Mouse (Mus musculus): ENCODE data around the gene Golgb1. TPM values are rescaled to one million over a fixed set of nuclear protein-coding genes. Genes with fewer than 3 reads are reported as not detected.

Gene Golgb1
- total and polyA plus RNA-seq, 3 experiments, result 11.0 to 39.3 (median 30.0) TPM

DNA sequence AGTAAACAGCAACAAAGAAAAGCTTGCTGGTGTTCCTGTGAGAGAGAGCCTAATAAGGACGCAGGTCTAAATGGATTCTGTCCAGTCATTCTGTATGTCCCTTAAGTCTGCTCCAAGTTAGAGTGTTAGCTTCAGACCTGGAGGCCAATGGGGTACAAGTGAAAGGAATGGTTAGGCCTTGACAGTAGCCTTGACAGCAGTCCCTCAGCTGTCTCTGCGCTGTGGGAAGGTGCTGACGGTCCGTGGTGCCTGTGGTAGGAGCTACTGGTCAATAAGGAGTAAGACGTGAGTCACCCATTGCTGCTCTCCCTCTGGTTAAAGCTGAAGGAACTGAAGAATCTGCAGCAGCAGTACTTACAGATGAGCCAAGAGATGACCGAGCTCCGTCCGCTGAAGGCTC is 49.4 kb downstream of the Golgb1 start:
- no peak for TF ChIP-seq GATA1 (IDR thresholded peaks at IDR 0.05; ENCODE audit: borderline replicate concordance, low read length)
- TF ChIP-seq POLR2AphosphoS5 (IDR thresholded peaks at IDR 0.05; ENCODE audit: insufficient replicate concordance, low read depth, low read length), result no peak
- TF ChIP-seq TAL1 (conservative IDR thresholded peaks at IDR 0.05; ENCODE audit: low read depth, low read length), result no peak
- no peak for TF ChIP-seq CTCF (IDR thresholded peaks at IDR 0.05; ENCODE audit: low read depth, low read length)
- TF ChIP-seq GATA2 (IDR thresholded peaks at IDR 0.05; ENCODE audit: borderline replicate concordance, low read depth, low read length), result no peak
- H3K36me3 ChIP-seq (replicated peaks), result peaks cover 90% of the 10 kb centered on the region
- H3K4me1 ChIP-seq (ENCODE audit: insufficient read depth, low read depth, low read length), result peaks cover 8% of the 10 kb centered on the region
- no peaks in the 10 kb centered on the region for H3K27me3 ChIP-seq (ENCODE audit: insufficient read depth, low read length)
- H3K9me3 ChIP-seq (replicated peaks), result no peaks in the 10 kb centered on the region
- no peak overlapping the region for H3K4me3 ChIP-seq (ENCODE audit: low read depth, low read length)
- ATAC-seq (ENCODE audit: extremely low read depth, insufficient number of reproducible peaks, low FRiP score, poor library complexity, severe bottlenecking) (no peak), DNase-seq (ENCODE audit: low spot score) (no peak)

GRCm38 (mm10) chr16:36925351-36925750 is 50.4 kb downstream of the Golgb1 start:
- Histone ChIP-seq H3K9me3 (replicated peaks) (no peaks in the 10 kb centered on the region), H3K4me3 (ENCODE audit: low read depth, low read length) (no peak overlapping the region), H3K27me3 (ENCODE audit: insufficient read depth, low read length) (no peaks in the 10 kb centered on the region), H3K4me1 (ENCODE audit: insufficient read depth, low read depth, low read length) (peaks cover 4% of the 10 kb centered on the region; the same call in 1 of the 2 replicates), H3K36me3 (replicated peaks) (peaks cover 92% of the 10 kb centered on the region)
- TF ChIP-seq POLR2AphosphoS5 (IDR thresholded peaks at IDR 0.05; ENCODE audit: insufficient replicate concordance, low read depth, low read length), result no peak
- no peak for TF ChIP-seq CTCF (IDR thresholded peaks at IDR 0.05; ENCODE audit: low read depth, low read length)
- no peak for TF ChIP-seq GATA2 (IDR thresholded peaks at IDR 0.05; ENCODE audit: borderline replicate concordance, low read depth, low read length)
- TF ChIP-seq GATA1 (IDR thresholded peaks at IDR 0.05; ENCODE audit: borderline replicate concordance, low read length), result no peak
- no peak for TF ChIP-seq TAL1 (conservative IDR thresholded peaks at IDR 0.05; ENCODE audit: low read depth, low read length)
- ATAC-seq (ENCODE audit: extremely low read depth, insufficient number of reproducible peaks, low FRiP score, poor library complexity, severe bottlenecking) (no peak), DNase-seq (ENCODE audit: low spot score) (no peak)

DNA sequence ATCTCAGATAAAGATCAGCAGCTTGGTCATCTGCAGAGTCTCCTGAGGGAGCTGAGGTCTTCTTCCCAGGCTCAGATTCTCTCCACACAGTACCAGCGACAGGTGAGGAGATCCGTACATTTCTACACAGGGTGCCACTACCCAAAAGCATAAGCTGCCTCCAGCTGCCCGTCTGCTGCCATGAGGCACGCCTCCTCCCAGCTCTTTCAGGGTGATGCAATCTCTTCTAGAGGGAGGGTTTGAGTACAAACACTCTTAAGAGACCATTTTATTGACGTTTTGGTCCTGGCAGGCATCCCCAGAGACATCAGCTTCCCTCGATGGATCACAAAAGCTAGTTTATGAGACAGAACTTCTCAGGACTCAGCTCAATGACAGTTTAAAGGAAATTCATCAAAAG is 50.9 kb downstream of the Golgb1 start:
- DNase-seq (ENCODE audit: low spot score) (no peak), ATAC-seq (ENCODE audit: extremely low read depth, insufficient number of reproducible peaks, low FRiP score, poor library complexity, severe bottlenecking) (no peak)
- Histone ChIP-seq H3K36me3 (replicated peaks) (peaks cover 93% of the 10 kb centered on the region), H3K4me3 (ENCODE audit: low read depth, low read length) (no peak overlapping the region), H3K4me1 (ENCODE audit: insufficient read depth, low read depth, low read length) (peaks cover 4% of the 10 kb centered on the region; the same call in 1 of the 2 replicates), H3K27me3 (ENCODE audit: insufficient read depth, low read length) (no peaks in the 10 kb centered on the region), H3K9me3 (replicated peaks) (no peaks in the 10 kb centered on the region)
- no peak for TF ChIP-seq CTCF (IDR thresholded peaks at IDR 0.05; ENCODE audit: low read depth, low read length)
- no peak for TF ChIP-seq GATA1 (IDR thresholded peaks at IDR 0.05; ENCODE audit: borderline replicate concordance, low read length)

- Histone ChIP-seq H3K36me3 (replicated peaks) (peaks cover 94% of the 10 kb centered on the region), H3K9me3 (replicated peaks) (no peaks in the 10 kb centered on the region), H3K4me1 (ENCODE audit: insufficient read depth, low read depth, low read length) (peaks cover 2% of the 10 kb centered on the region; the same call in 1 of the 2 replicates), H3K27me3 (ENCODE audit: insufficient read depth, low read length) (no peaks in the 10 kb centered on the region), H3K4me3 (ENCODE audit: low read depth, low read length) (no peak overlapping the region)
- no peak for TF ChIP-seq TAL1 (conservative IDR thresholded peaks at IDR 0.05; ENCODE audit: low read depth, low read length)
- no peak for TF ChIP-seq CTCF (IDR thresholded peaks at IDR 0.05; ENCODE audit: low read depth, low read length)
- no peak for TF ChIP-seq GATA1 (IDR thresholded peaks at IDR 0.05; ENCODE audit: borderline replicate concordance, low read length)
- TF ChIP-seq POLR2AphosphoS5 (IDR thresholded peaks at IDR 0.05; ENCODE audit: insufficient replicate concordance, low read depth, low read length), result no peak
- no peak for TF ChIP-seq GATA2 (IDR thresholded peaks at IDR 0.05; ENCODE audit: borderline replicate concordance, low read depth, low read length)
- ATAC-seq (ENCODE audit: extremely low read depth, insufficient number of reproducible peaks, low FRiP score, poor library complexity, severe bottlenecking) (no peak), DNase-seq (ENCODE audit: low spot score) (no peak)
These were observed 51.8 kb downstream of the Golgb1 start for GRCm38 (mm10) chr16:36926514-36927447.

- Histone ChIP-seq H3K4me1 (ENCODE audit: insufficient read depth, low read depth, low read length) (0 out of 2 replicates have a peak, but pooled peaks cover 2% of the 10 kb centered on the region), H3K4me3 (ENCODE audit: low read depth, low read length) (no peak overlapping the region), H3K9me3 (replicated peaks) (no peaks in the 10 kb centered on the region), H3K27me3 (ENCODE audit: insufficient read depth, low read length) (no peaks in the 10 kb centered on the region), H3K36me3 (replicated peaks) (peaks cover 96% of the 10 kb centered on the region)
- ATAC-seq (ENCODE audit: extremely low read depth, insufficient number of reproducible peaks, low FRiP score, poor library complexity, severe bottlenecking) (no peak), DNase-seq (ENCODE audit: low spot score) (no peak)
- TF ChIP-seq POLR2AphosphoS5 (IDR thresholded peaks at IDR 0.05; ENCODE audit: insufficient replicate concordance, low read depth, low read length) (no peak), GATA1 (IDR thresholded peaks at IDR 0.05; ENCODE audit: borderline replicate concordance, low read length) (no peak), GATA2 (IDR thresholded peaks at IDR 0.05; ENCODE audit: borderline replicate concordance, low read depth, low read length) (no peak), CTCF (IDR thresholded peaks at IDR 0.05; ENCODE audit: low read depth, low read length) (no peak), TAL1 (conservative IDR thresholded peaks at IDR 0.05; ENCODE audit: low read depth, low read length) (no peak)
These were observed 52.7 kb downstream of the Golgb1 start for GRCm38 (mm10) chr16:36927495-36928105.

GRCm38 (mm10) chr16:36928106-36928500 is 53.2 kb downstream of the Golgb1 start:
- H3K4me1 ChIP-seq (ENCODE audit: insufficient read depth, low read depth, low read length), result 0 out of 2 replicates have a peak, but pooled peaks cover 2% of the 10 kb centered on the region
- H3K9me3 ChIP-seq (replicated peaks), result no peaks in the 10 kb centered on the region
- DNase-seq (ENCODE audit: low spot score) (no peak), ATAC-seq (ENCODE audit: extremely low read depth, insufficient number of reproducible peaks, low FRiP score, poor library complexity, severe bottlenecking) (no peak)
- H3K36me3 ChIP-seq (replicated peaks), result peaks cover 96% of the 10 kb centered on the region
- H3K27me3 ChIP-seq (ENCODE audit: insufficient read depth, low read length), result no peaks in the 10 kb centered on the region
- no peak overlapping the region for H3K4me3 ChIP-seq (ENCODE audit: low read depth, low read length)
- no peak for TF ChIP-seq POLR2AphosphoS5 (IDR thresholded peaks at IDR 0.05; ENCODE audit: insufficient replicate concordance, low read depth, low read length)
